Mouse (Mus musculus): Measurements from ENCODE around the gene Rpl37.

Gene Rpl37

DNA sequence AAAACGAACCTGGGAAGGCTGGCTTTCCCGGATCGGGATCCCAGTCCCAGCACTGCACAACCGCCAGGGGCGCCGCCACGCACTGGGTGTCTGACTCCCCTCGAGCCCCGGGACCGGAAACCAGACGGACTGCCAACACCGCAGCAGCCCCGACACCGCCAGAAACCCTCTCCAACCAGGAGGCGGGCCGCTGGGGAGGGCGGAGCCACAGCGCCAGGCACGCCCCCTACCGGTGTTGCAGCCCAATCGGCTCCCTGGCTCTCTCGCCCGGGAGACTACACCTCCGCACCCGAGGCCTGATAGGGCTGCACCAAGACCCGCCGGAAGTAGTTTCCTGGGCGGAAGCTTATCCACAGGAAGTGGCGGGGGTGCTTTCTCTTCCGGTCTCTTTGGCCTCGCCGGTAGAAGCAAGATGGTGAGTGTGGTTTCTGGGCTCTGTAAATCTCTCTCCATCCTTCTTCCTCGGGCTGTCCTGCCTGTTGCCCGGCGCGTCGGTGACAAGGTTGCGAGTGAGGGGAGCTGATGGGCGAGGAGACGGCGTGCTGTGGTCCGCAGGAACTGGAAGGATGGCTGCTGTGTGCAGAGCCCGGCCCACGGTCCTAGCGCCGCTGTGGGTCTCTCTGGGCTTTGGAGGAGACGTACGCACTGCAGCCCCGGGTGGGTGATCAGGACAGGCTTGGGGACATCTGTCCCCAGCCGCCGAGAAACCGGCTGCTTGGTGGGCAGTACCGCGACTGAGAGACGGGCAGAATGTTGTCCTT is at the start of gene Rpl37:
Gene Rpl37 (plus strand): TSS at position 376 of the 761 bp plus-strand sequence.
- DNase-seq (ENCODE audit: low spot score in 2 of 2) = peak; percentile 98

DNA sequence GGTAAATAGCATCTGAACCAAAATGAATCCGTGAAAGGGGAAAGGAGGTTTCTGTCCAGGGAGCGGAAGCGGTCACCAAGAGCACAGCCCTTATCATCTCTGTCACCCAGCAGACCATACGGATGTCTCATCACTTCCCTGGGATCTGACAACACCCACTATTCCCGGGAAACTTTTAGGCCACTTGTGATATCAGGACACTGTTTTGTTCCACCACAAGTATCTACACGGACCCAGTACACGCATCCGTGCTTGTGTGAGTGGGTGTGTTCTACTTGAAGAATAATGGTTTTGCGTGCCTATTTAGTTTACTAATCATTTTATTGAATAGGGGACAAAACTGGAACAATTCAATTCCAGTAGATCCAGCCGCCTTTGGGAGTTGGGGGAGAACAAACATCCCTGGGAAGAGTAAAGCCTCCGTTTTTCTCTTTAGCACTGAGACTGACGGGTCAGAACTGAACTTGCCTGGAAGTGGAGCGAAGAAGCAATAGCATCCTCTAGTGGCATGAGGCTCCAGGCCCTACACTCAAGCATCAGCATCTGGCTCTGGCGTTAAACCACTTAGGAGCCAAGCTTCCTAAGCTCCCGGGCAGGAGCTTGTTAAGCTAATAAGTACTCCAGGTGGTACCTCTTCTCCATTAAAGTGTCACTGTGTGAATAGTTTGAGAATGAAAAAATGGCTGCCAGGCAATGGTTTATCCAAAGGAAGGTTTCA is 47.5 kb upstream of the Rpl37 start:
- no peak for DNase-seq (ENCODE audit: low spot score in 2 of 2)

DNA sequence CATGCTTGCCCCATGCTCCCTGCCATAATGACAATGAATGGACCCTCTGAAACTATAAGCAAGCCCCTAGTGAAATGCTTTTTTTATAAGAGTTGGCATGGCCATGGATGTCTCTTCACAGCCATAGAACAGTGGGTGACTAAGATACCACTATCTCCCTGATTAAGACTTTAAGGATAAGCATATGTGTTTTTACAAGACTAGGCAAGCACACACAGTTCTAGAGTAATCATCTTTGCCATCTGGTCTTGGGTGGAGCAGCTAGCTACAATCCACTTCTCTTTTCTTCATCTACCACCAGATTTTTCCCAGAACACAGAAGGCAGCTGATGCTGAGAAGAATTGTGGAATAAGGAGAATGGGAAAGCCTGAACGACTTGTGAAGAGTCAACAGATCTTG is 35.2 kb upstream of the Rpl37 start:
- DNase-seq (ENCODE audit: low spot score in 2 of 2) = no peak

DNA sequence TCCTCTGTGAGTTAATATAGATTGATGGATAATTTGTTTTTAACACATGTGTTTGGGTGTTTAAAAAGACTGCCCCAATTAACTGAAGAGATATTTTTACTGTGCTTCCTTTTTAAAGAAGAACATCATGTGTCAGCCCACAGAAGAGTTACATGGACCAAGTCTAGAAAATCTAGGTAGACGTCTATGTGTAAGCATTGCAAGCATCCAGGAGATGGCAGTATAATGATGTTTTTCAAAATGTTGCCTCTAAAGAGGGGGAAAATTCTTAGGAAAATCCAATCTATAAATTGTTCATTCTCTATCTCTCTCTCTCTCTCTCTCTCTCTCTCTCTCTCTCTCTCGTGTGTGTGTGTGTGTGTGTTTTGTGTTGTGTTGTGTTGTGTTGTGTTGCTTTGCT is 30.3 kb upstream of the Rpl37 start:
- DNase-seq (ENCODE audit: low spot score in 2 of 2) = no peak

DNA sequence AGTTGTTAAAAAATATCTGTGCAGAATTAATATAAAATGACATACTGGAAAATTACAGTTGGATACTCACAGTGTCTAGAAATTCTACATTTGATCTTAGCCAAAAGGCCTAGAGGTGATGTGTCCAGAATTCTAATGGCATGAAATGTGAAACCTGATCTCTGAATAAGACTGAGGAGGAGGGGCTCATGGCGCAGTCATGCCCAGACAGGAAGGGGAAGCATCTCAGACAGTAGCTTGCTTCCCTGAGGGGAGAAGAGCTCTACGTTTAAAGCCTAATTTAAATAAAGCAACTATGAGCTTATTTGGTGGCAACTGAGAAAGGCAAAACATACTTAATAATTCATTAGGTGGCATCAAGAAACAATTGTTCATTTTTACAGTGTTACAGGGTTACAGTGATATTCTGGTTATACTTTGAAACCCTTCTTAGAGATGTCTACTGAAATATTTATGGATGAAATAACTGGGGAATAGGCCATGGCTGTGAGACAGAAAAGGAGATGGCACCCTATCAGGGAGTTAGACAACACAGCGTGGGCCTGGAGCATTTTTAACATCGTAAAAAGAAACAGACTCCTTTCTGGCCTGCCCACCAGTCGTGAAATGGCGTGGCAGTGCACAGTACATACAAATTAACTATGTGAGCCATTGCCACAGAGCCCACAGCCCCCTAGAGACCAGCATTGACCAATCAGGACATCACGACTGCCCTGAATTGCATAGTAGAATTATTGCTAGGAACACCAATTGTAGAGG is 27.4 kb upstream of the Rpl37 start:
- no peak for DNase-seq (ENCODE audit: low spot score in 2 of 2)

DNA sequence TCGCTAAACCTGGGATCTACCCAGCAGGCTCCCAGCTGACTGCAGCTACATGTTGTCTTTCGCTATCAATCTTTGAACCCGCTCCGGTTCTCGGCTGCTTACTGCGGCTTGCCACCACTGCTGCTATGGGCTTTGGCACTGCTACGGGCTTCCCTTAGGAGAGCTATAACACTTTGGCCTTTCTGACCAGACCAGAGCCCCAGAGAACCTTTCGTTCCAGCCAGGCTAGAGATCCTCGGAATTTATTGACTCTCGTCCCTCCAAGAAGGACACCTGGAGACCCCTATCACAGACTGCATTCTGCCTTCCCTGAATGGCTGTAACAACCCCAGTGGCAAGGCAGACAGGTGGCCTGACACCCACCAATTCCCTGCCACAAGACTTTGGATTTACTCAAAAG is 26.3 kb upstream of the Rpl37 start:
- no peak for DNase-seq (ENCODE audit: low spot score in 2 of 2)

DNA sequence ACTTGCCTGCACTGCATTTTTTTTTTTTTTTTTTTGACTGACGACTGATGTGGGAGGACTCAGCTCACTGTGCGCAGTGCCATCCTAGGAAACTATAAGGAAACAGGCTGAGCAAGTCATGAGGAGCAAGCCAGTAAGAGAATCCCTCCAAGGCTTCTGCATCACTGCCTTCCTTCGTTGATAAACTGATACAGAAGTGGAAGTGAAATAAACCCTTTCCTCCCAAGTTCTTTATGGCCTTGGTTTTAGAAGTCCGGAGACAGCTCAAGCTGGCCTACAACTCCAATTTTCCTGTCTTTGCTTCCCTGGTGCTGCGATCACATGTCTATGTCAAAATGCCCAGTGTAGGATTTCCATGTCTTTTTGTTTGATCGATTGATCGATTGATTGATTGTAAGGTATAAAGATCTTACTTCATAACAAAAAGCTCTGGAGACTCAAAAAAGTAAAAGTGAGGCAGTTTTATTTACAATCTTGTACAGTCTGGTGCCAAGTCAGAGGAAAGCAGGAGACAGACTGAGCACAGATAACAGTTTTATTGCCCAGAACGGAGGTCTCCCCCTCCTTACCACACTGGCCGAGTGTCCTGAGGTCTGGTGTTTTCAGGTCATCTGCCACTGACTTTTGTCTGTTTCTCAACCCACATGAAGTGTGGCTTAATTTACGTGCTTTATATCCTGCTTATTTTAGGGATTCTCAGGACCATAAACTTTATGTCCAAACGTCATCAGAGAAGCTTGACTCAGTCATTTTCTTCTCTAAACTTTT is 20.7 kb upstream of the Rpl37 start:
- no peak for DNase-seq (ENCODE audit: low spot score in 2 of 2)

DNA sequence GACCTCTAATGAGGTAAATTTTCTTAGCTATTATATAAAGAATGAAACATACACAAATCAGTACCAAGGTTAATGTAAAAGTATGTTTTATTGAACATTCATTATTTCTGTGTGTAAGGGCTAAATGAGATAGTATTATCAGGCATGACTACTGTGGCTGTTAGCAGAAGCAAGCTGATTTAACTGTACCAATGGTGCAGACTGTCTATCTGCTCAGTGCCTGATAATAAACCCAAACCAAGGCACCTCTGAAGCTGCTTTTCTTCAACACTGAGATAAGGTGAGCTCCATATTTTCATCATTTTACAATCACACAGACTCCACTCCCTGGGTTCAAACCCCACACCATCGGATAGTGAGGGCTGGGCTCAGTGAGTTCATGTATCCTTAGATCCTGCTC is 19.1 kb upstream of the Rpl37 start:
- DNase-seq (ENCODE audit: low spot score in 2 of 2) = no peak

DNA sequence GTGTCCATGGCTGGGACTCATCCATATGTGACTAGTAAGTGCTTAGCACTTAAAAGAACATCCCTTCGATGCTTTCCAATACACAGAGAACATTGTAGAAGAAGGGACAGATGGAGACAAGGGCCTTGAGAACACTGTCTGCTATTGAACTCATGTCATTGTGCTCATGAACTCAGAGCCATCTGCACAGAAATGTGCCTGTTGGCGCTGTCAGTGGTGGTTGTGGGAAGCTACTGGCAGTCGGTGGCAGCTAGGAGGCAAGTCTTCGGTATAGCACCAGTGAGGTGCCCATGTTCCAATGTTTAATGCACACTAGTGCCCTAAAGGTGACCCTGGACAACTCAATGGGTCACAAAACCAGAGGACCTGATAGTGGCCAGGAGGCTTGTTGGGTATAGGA is 14.1 kb upstream of the Rpl37 start:
- DNase-seq (ENCODE audit: low spot score in 2 of 2) = no peak

DNA sequence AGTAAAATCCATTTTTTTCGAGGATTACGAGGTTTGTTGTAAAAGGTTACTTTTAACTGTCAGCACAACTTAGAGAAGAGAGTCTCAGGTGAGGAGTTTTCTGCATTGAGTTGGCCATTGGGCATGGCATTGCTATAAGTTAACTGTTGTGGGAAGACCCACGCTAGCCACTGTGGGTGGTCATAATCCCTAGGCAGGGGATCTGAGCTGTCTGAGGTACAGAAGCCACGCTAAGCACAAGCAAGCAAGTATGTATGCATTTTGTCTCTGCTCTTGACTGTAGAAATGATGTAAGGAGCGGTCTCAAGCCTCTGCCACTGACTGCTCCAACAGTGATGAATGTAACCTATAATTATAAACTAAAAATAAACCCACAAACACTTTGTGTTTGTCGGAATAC is 10.6 kb upstream of the Rpl37 start:
- DNase-seq (ENCODE audit: low spot score in 2 of 2) = no peak

DNA sequence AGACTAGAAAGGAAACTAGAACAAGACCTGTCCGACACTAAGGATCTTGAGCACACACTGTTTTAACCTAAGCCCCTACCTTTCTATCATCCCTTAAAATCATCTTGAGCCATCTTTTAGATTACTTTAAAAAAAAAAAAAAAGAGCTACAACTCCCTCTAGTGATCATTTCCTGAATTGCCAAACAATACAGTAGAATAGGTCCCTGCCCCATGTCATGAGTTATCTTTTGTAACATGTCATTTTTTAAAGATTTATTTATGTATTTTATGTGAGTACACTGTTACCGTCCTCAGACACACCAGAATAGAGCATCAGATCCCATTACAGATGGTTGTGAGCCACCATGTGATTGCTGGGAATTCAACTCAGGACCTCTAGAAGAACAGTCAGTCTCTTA is 10.2 kb upstream of the Rpl37 start:
- no peak for DNase-seq (ENCODE audit: low spot score in 2 of 2)

DNA sequence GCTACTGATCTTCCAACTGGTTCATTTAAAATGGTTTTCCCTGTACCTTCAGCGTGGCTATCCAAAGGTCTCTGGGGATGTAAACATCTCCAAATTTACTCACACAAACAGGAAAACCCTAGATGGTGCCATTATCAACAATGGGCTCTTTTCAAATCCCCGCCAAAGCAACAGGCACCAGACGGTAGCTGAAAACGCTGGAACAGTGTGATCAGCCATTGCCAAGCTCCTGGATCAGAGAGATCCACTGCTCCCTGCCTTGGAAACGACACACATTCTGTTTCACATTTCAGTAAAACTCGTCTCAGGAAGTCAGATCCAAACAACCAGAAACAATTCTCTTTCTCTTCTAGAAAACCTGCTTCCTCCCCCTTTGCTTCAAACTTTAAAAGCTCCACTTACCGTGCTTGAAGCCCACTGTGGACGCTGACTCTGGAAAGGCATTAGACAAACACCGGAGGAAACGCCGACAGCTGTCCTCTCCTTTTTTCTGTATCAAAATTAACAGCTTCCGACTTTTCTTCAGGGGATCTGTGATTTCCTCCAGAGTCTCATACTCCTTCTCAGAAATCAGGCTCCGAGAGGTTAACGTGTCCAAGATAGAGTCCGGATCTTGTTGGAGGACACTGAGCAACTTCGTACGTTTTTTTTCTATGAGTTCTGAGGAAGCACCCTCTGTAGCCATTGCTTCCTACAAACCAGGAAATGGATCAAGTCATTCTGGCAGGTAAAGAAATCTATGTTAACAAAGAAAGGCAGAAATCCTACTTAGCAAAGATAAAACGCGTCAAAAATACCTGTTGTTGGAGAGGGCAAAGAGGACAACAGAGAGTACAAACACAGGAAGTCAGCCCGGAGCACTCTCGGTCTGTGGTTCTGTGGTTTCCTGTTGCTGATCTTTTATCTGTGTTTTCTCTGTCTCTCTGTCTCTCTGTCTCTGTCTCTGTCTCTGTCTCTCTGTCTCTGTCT is 8.5 kb upstream of the Rpl37 start, which contains the start of gene Card6:
Gene Card6 (minus strand): TSS at position 854 of the 969 bp plus-strand sequence.
- peak in 1 of 2 experiments; percentile 40 for DNase-seq (ENCODE audit: low spot score in 2 of 2)

DNA sequence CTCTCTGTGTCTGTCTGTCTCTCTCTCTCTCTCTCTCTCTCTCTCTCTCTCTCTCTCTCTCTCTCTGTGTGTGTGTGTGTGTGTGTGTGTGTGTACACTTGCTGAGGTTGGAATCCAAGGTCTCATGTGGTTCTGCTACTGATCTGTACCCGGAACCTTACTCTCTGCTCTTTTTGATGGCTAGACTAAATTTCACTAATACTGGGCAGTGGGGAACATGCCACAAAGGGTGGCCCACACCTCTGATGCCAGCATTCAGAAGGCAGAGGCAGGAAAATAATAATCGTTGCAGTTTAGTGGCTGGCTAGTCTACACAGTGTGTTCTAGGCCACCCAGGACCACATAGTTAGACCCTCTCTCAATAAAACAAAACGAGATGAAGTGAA is 7.8 kb upstream of the Rpl37 start:
- no peak for DNase-seq (ENCODE audit: low spot score in 2 of 2)

DNA sequence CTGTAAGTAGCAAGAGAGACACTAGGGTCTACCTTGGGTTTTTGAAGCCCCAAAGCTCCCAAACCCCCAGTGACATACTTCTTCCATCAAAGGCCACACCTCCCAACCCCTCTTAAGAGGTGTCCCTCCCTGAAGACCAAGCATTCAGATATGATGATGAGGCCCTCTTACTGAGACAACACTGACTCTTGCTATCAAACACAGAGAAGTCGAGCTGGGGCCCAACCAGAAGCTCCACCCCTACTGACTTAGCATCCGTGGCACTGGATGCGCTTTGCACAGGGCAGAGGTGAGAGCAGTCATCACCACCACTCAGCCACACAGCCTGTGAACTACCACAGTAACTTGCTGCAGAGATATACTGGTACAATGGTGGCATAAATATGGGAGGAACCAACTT is 3.8 kb upstream of the Rpl37 start:
- DNase-seq (ENCODE audit: low spot score in 2 of 2) = no peak

DNA sequence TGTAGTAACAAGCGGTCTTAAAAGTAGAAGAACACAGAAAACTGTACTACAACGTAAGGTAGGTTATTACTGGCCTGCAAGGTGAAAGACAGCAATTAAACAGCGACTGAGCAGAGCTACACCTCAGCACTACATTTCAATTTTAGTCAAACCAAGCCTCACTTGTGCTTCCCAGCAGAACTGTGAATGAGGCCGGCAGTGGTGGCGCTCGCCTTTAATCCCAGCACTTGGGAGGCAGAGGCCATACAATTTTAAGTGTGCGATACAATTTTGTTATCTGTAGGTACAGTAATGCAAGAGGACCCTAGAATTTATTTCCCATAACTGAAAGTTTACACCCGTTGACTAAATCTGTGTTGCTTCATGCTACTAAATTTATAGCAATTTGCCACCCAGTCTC is 1.3 kb upstream of the Rpl37 start:
- DNase-seq (ENCODE audit: low spot score in 2 of 2) = no peak

DNA sequence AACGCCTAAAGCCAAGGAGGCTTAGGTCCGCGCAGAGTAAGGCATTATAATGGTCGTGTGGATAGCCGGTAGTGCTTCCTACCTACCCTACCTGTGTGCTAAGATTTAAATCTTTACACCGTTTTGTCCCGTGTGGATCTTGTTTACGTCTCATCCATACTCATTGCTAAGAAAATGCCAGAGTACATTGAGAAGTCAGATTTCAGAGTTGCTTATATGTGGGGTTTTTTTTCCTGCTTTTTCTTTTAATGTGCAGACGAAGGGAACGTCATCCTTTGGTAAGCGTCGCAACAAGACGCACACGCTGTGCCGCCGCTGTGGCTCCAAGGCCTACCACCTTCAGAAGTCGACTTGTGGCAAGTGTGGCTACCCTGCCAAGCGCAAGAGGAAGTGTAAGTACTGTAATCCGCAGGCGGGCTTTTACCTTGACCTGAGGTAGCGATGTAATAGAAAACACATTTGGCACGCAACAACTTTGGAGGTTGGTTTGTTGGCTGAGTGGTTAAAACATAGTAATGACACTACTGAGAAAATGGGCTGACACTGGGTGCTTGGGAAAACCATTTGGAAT is 671 bp downstream of the Rpl37 start:
- DNase-seq (ENCODE audit: low spot score in 2 of 2) = peak; percentile 29 to 46

DNA sequence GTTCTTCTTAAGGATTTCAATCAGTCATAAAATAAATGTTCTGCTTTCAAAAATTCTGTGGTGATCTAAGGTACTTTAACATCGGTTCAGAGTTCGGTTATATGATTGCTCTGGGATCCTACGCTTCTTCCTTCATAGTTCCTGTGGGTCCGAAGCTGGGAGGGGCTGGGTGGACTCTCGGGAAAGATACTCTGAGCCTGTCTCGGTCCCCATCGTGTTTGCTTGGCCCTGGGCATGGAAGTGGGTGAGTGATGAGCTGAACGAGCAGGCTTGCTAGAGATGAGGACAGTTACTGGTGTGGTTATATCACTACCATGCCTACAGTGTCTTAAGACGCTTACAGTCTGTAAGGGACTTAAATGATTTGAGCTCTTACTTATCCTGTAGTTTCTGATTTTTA is 2.2 kb downstream of the Rpl37 start:
- no peak for DNase-seq (ENCODE audit: low spot score in 2 of 2)

DNA sequence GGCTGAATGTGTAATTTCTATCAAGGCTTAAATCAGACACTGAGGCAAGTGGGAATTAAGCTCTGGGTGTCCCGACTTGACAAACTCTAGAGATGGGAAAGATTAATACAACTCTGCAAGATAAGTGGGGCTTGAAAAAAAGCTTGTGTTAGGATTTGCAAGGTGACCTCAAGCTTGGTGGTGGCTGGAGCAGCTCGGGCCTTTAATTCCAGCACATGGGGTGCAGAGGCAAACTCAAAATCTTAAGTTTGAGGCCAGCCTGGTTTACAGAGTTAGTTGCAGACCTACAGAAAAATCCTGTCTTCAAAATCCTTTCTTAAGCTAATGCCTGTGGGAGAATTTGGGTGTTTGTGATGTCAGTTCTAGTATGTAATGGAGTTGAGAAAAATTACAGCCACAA is 2.7 kb downstream of the Rpl37 start:
- DNase-seq (ENCODE audit: low spot score in 2 of 2) = no peak

DNA sequence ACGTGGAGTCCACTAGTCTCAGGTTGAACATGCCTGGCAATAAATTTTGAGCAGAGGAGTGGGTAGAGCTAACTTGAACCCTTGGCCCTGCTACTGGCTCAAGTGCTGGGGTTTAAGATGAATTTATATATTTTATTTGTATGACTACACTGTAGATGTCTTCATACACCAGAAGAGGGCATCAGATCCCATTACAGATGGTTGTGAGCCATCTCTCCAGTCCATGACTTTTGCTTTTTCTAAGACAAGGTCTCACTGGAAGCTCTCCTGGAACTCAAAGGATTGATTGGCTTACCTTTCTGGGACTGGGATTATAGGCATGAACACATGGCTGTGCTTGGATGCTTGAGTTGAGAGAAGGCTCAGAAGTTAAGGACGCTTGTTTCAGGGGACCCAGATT is 3.3 kb downstream of the Rpl37 start:
- DNase-seq (ENCODE audit: low spot score in 2 of 2) = no peak

DNA sequence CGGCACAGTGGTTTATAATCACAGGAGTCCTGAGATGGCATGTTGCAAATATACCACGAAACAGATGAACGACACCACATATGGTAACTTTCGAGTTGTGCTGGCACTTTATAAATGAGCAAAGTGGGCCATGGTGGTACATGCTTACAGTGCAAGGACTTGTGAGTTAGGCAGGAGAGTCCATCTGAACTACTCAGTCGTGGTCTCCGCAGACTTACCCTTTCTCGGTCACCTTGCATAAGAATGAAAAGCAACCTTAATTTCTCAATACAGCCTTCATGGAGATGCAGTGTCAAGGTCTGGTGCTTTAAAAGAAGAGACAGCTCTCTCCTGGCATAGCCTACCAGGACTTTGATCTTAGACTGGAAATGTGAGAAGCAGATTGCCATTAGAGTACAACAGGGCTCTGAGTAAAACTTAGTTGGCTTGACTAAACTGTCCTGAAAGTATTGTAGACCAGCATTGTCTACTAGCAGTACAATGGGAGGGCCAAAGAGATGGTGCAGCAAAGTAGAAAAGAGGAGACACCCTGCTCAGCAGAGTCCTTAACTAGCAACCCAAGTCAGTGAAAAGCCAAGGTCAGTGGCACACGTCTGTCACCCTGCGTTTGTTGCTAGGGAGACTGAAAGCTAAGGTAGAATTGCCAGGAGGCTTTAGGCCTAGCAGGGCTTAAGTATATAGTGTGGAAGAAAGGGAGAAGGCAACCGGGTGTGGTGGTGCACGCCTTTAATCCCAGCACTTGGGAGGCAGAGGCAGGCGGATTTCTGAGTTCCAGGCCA is 5.3 kb downstream of the Rpl37 start:
- no peak for DNase-seq (ENCODE audit: low spot score in 2 of 2)

All from spleen, postnatal 10 days (tissue).